Mouse (Mus musculus) frontal cortex, adult (tissue): ENCODE measurements around the gene Iffo1.
"Not testable (repeated sequence)": the region's sequence is repeated elsewhere in the genome, so short reads cannot be mapped to it uniquely, and the experiment has no call there.

Source experiments
- ATAC-seq: cut with Nextera tagmentation; 2 replicates; pipeline ENCODE4 v1.9.2; 2017; ENCODE audit warnings: mild to moderate bottlenecking, moderate library complexity, mixed read lengths; ENCODE audit not compliant: low TSS enrichment

The Iffo1 gene

GRCm38 (mm10) chr6:125160854-125161760 is 16.1 kb downstream of the Iffo1 start:
- peak; percentile 21; the same call in 1 of the 2 replicates for ATAC-seq

GRCm38 (mm10) chr6:125161971-125162370 is 16.9 kb downstream of the Iffo1 start:
- ATAC-seq = not testable (repeated sequence)

- not testable (repeated sequence) for ATAC-seq
These were observed 17.7 kb downstream of the Iffo1 start for GRCm38 (mm10) chr6:125162615-125163305.

GRCm38 (mm10) chr6:125163801-125164657 is 19.0 kb downstream of the Iffo1 start:
- ATAC-seq = no peak

- ATAC-seq = no peak
These were observed 19.8 kb downstream of the Iffo1 start for GRCm38 (mm10) chr6:125164672-125165327.

DNA sequence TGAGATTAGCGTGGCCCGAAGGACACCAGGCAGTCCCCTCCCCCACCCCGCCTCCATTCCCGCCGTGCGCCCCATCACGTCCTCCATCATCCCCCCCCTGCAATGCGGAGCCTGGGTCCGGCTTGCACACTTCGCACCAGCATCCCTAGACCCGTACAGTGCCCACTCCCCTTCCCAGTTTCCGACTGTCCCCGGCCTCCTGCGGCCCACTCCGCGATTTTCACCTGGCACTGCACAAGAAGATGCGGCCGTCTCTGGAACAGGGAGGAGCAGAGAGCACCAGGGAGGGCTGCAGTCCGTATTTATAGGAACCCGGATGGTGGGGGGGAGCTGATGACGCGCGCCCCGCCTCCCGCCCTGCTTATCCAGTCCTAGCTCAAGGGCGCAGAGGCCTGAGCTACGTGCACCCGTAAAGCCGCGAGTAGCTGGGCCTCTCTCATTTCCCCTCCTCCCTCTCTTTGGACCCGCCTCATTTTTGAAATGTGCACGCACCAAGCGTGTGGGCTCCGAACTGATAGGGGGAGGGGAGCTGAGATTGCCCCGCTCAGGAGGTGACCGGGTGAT is 20.4 kb downstream of the Iffo1 start:
- peak; percentile 68 for ATAC-seq

DNA sequence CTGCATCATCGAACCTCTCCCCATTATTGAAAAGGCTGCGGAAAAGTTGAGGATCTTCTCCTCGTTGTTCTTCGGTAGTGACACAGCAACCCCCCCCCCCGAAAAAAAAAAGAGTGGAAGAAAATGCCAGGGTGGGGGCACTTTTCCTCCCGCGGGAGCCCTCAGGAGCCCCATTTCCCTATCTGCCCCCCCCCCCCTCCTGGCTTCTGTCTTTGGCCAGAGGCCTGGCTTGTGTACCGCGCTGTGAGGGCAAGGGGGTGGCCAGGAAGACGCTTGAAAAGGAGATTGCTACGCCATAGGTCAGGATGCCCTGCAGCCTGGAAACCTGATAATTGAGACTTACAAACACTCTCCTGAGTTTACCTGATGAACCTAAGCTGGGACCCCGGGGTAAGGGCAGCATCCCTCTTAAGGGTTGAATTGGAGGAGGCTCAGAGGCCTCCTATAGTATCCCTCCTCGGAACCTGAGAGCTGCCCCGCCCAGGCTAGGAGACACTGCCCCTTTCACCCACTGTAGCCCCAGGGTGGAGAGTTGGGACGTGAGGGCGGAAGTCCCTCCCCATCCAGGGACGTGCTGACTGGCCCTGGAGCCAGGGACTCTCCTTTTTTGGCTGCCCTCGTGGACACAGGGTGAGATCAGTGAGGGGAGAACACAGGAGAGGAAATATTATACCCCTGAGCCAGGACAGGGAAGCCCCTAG is 21.2 kb downstream of the Iffo1 start, which contains the start of gene Gapdh:
Gene Gapdh (minus strand): TSS at position 417 of the 701 bp plus-strand sequence.
- ATAC-seq = peak; percentile 4

GRCm38 (mm10) chr6:125166861-125167650 is 22.0 kb downstream of the Iffo1 start:
- ATAC-seq = 0 out of 2 replicates have a peak, but pooled peaks have one; percentile 15

GRCm38 (mm10) chr6:125168086-125168485 is 23.0 kb downstream of the Iffo1 start:
- ATAC-seq = 0 out of 2 replicates have a peak, but pooled peaks have one; percentile 10

- ATAC-seq = no peak
These were observed 25.2 kb downstream of the Iffo1 start for GRCm38 (mm10) chr6:125170194-125170593.

GRCm38 (mm10) chr6:125172474-125172873 is 27.4 kb downstream of the Iffo1 start:
- no peak for ATAC-seq

DNA sequence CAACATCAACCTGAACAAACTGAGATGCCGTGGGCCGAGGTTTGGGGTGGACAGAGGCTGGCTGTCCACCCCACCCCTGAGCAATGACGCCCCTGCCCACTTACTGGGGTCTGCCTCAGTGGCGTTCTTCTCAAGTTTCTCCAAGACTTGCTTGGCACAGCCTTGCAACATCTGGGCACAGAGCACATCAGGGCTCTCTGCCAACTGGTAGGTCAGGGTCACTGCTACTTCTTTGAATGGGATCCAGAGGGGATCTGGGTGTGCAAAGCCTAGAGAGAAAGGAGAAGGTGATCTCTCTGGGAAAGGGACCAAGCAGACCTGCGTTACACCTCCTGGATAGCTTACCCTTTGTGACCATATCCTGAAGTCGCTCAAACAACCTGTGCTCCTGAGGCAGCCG is 28.2 kb downstream of the Iffo1 start:
- no peak for ATAC-seq

- no peak for ATAC-seq
These were observed 30.4 kb downstream of the Iffo1 start for GRCm38 (mm10) chr6:125175469-125175868.

DNA sequence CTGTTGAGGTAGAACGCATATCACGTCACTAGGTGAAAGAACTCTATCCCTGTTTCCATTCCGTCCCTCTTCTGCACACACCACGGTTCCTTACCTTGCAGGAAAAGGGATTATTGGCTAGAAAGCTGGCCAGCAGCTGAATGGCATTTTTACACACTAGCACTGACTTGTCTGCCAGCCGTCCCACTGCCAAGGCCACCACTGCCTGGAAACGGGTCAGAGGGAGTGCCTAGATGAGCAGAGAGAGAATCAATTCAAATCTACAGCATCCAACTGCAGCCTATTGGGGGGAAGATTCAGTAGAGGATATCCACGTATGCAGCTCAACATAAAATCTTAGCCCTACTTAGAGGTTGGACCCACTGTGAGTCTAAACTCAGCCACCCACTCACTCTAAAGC is 34.6 kb downstream of the Iffo1 start:
- ATAC-seq = no peak

DNA sequence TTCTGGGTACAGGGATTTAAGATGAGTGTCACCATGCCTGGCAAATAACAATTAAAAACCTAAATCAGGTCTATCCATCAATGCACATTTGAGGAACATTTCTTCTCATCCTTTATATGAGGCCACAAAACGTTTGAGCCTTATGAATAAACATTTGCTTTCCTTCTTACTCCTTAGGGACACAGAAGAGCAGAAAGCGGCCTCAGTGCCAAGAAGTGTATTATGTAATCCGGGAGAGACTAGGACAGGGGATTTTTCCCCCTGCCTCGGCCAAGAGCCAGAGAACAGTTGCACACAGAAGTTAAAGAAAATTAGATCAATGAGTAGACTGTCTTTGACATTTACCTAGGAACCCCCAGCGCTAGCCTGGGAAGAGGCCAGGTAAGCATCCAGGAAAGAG is 37.1 kb downstream of the Iffo1 start:
- peak; percentile 53; the same call in 1 of the 2 replicates for ATAC-seq

GRCm38 (mm10) chr6:125186203-125186602 is 41.2 kb downstream of the Iffo1 start:
- ATAC-seq = no peak

DNA sequence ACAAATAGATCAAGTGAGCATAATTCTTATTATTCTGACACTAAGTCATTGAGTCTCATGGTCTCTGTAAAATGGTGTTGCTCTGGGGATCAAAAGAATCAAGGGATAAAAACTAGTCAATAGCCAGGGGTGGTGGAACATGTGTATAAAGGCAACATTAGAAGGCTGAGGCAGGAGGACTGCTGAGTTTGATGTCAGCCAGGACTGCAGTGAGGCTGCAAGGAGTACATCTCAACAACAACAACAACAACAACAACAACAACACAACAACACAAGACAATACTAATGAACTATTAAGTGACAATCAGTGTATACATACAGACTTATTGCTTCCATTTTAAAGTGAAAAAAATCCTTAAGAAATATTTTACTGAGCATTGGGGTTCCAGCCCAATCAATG is 45.8 kb downstream of the Iffo1 start:
- ATAC-seq = no peak

GRCm38 (mm10) chr6:125191332-125192015 is 46.4 kb downstream of the Iffo1 start, which contains the start of the genes Ncapd2 and Mrpl51:
TSS of gene Ncapd2 (minus strand) at chr6:125191701.
TSS of gene Mrpl51 (plus strand) at chr6:125191801.
- peak; percentile 96 for ATAC-seq
